8 mouse cellular contexts compared by ENCODE assay signal in genomic region chr13:36282018-36282417, GRCm38 (mm10).
DNase-seq lines count a peak whose midpoint lies in the region; ATAC-seq lines count a peak whose summit lies in the region.

No protein-coding gene starts in this region.

- peaks cover 35% of the 10 kb centered on the region for H3K4me1 ChIP-seq in forebrain, embryonic 13.5 days

- no peaks in the 10 kb centered on the region for H3K9me3 ChIP-seq in forebrain, embryonic 13.5 days (replicated peaks)

- WGBS in forebrain, embryonic 13.5 days: 1% methylated on average over 6 of the region's 6 CpGs

- H3K4me2 ChIP-seq in forebrain, embryonic 13.5 days: peak overlapping the region; percentile 45

- peak; percentile 23 for ATAC-seq in forebrain, embryonic 13.5 days

- peak overlapping the region; percentile 89 for H3K27ac ChIP-seq in forebrain, embryonic 13.5 days

- H3K4me3 ChIP-seq in forebrain, embryonic 13.5 days: no peak overlapping the region

- no peaks in the 10 kb centered on the region for H3K27me3 ChIP-seq in forebrain, embryonic 13.5 days

- H3K36me3 ChIP-seq in forebrain, embryonic 13.5 days (ENCODE audit: poor library complexity, severe bottlenecking): no peaks in the 10 kb centered on the region

- H3K9ac ChIP-seq in forebrain, embryonic 13.5 days: no peak overlapping the region

- peak; percentile 46 for DNase-seq in Muller cell, postnatal 12 days (ENCODE audit: inconsistent ontology term)
- DNase-seq in c-Kit-positive CD71-positive TER-119-positive erythroid progenitor cells, embryonic 14.5 days (ENCODE audit: low spot score): peak; percentile 40
- peak; percentile 84 for DNase-seq in heart, postnatal 4 days
- DNase-seq in layer of hippocampus, adult 9-10 months (ENCODE audit: low spot score): peak; percentile 86
- DNase-seq in lung, postnatal 36 days: peak; percentile 87
- DNase-seq in right cerebral cortex, postnatal 10 days (ENCODE audit: low spot score in 2 of 2): peak; percentile 76 to 89
- DNase-seq in yolk sac, embryonic 10.5 days (ENCODE audit: low spot score): peak; percentile 43
